Mouse (Mus musculus): ENCODE results near the gene Mex3a.

DNA sequence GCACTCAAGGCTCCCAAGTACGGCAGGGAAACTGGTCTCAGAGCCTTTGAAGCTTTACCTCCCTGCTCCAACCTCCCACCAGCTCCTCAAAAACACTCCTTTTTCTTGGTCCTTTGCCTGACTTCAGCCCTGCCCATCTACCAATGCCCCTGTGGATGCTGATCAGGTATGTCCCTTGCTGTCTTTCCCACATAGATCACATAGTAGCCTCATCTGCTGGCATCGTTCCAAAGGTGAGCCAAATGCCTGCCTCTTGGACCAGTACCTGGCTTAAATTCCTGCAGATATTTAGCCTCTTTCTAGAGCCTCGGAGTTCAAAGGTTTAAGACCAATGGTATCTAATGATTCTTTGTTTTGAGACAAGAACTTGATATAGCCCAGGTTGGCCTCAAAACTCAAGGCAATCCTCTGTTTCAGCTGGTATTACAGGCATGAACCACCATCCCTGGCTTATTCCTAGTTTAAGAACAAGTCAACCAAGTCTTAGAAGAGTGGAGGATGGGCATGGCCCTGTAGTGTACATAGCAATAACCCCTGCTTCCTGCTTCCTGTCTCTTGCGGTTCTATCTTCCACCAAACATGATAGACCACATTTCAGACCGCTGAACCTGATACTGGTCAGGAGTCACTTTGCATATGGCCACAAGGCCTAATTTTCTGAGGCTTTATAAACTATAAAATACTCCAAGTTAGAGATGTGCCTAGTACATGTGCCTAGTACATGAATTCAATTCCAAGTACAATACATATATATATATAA, 11.6 kb downstream of the Mex3a start:
- TF ChIP-seq CTCF (IDR thresholded peaks at IDR 0.05; ENCODE audit: insufficient read depth, low read length) (no peak), POLR2A (IDR thresholded peaks at IDR 0.05; ENCODE audit: borderline replicate concordance, extremely low read depth, low read depth, low read length) (no peak)

All from lung, adult 2 months (tissue).